Mouse (Mus musculus) c-Kit-positive CD71-positive TER-119-negative erythroid progenitor cells, embryonic 14.5 days (primary cell): ENCODE results near the gene Lrrc29.

ENCODE experiments used
- DNase-seq: peaks from one replicate; pipeline ENCODE4 v3.0.0-alpha.2; 2013; ENCODE audit warnings: low read depth

Gene Lrrc29

GRCm38 (mm10) chr8:105326141-105326672 lies at the start of gene Lrrc29, which contains the start of gene Tmem208:
Gene Lrrc29 (minus strand): TSS chr8:105326278.
Gene Tmem208 (plus strand): TSS chr8:105326354.
- DNase-seq = peak; percentile 96

- DNase-seq = peak; percentile 15
Measured at GRCm38 (mm10) chr8:105374513-105374966, 48.5 kb upstream of the Lrrc29 start.

- DNase-seq = no peak
Measured at GRCm38 (mm10) chr8:105373032-105373431, 47.0 kb upstream of the Lrrc29 start, which contains the start of gene Plekhg4. Gene Plekhg4 (plus strand): TSS chr8:105373274.

- DNase-seq = no peak
Measured at GRCm38 (mm10) chr8:105372473-105372872, 46.4 kb upstream of the Lrrc29 start.

GRCm38 (mm10) chr8:105367107-105367506 lies 41.0 kb upstream of the Lrrc29 start:
- peak; percentile 23 for DNase-seq

GRCm38 (mm10) chr8:105361751-105362702 lies 35.9 kb upstream of the Lrrc29 start:
- no peak for DNase-seq

- no peak for DNase-seq
Measured at GRCm38 (mm10) chr8:105359646-105360045, 33.6 kb upstream of the Lrrc29 start.

GRCm38 (mm10) chr8:105359208-105359607 lies 33.1 kb upstream of the Lrrc29 start:
- DNase-seq = no peak

- DNase-seq = no peak
Measured at GRCm38 (mm10) chr8:105356681-105357080, 30.6 kb upstream of the Lrrc29 start.

GRCm38 (mm10) chr8:105355179-105356024 lies 29.3 kb upstream of the Lrrc29 start:
- DNase-seq = no peak

GRCm38 (mm10) chr8:105354549-105354948 lies 28.5 kb upstream of the Lrrc29 start:
- DNase-seq = no peak

GRCm38 (mm10) chr8:105353583-105354135 lies 27.6 kb upstream of the Lrrc29 start:
- DNase-seq = no peak

GRCm38 (mm10) chr8:105350186-105350585 lies 24.1 kb upstream of the Lrrc29 start:
- DNase-seq = no peak

- DNase-seq = no peak
Measured at GRCm38 (mm10) chr8:105349096-105349771, 23.2 kb upstream of the Lrrc29 start.

GRCm38 (mm10) chr8:105348450-105349095 lies 22.5 kb upstream of the Lrrc29 start, which contains the start of gene Slc9a5:
Gene Slc9a5 (plus strand): TSS chr8:105348843.
- no peak for DNase-seq

GRCm38 (mm10) chr8:105347428-105348221 lies 21.5 kb upstream of the Lrrc29 start, which contains the start of gene Fhod1:
Gene Fhod1 (minus strand): TSS chr8:105347953.
- DNase-seq = peak; percentile 93

- DNase-seq = no peak
Measured at GRCm38 (mm10) chr8:105346611-105347427, 20.7 kb upstream of the Lrrc29 start.

- DNase-seq = no peak
Measured at GRCm38 (mm10) chr8:105345061-105345975, 19.2 kb upstream of the Lrrc29 start.
